Mouse (Mus musculus) limb, embryonic 14.5 days (tissue): ENCODE results near the gene Nup107. TPM values are rescaled to one million over a fixed set of nuclear protein-coding genes. Genes with fewer than 3 reads are reported as not detected.

Experiments used
- ATAC-seq: fragments of 200-750 bp; cut with Nextera tagmentation; 2 replicates; pipeline ENCODE4 v1.8.0; 2017; ENCODE audit warnings: low read depth, moderate number of reproducible peaks, moderate TSS enrichment; ENCODE audit not compliant: low FRiP score
- DNase-seq: peaks from one replicate; pipeline ENCODE4 v3.0.0-alpha.2; 2015; ENCODE audit warnings: low spot score
- H3K27ac ChIP-seq: fragments of 300-500 bp; sonication (generic); replicated peaks from 2 replicates; pipeline ENCODE4 v1.5.1; 2014; ENCODE audit warnings: low read depth, mild to moderate bottlenecking, low read length, moderate library complexity, mixed read lengths
- H3K27me3 ChIP-seq: fragments of 300-500 bp; sonication (generic); 2 replicates; pipeline ENCODE4 v1.6.1; 2014; ENCODE audit warnings: low read length, mixed read lengths; ENCODE audit not compliant: control insufficient read depth, insufficient read depth
- H3K36me3 ChIP-seq: fragments of 300-500 bp; sonication (generic); 2 replicates; pipeline ENCODE4 v1.6.1; 2014; ENCODE audit warnings: mild to moderate bottlenecking, low read length, moderate library complexity, mixed read lengths; ENCODE audit not compliant: control insufficient read depth, insufficient read depth
- H3K4me1 ChIP-seq: fragments of 300-500 bp; sonication (generic); 2 replicates; pipeline ENCODE4 v1.6.1; 2014; ENCODE audit warnings: antibody characterized with exemption, low read length, mixed read lengths; ENCODE audit not compliant: control insufficient read depth, insufficient read depth
- H3K4me2 ChIP-seq: fragments of 300-500 bp; sonication (generic); replicated peaks from 2 replicates; pipeline ENCODE4 v1.6.1; 2014; ENCODE audit warnings: low read depth, mild to moderate bottlenecking, low read length, moderate library complexity; ENCODE audit not compliant: severe bottlenecking
- H3K4me3 ChIP-seq: fragments of 300-500 bp; sonication (generic); replicated peaks from 2 replicates; pipeline ENCODE4 v1.5.1; 2014; ENCODE audit warnings: low read length
- H3K9ac ChIP-seq: fragments of 300-500 bp; sonication (generic); 2 replicates; pipeline ENCODE4 v1.6.1; 2014; ENCODE audit warnings: mild to moderate bottlenecking, low read depth, low read length, moderate library complexity; ENCODE audit not compliant: severe bottlenecking
- H3K9me3 ChIP-seq: fragments of 300-500 bp; sonication (generic); 2 replicates; pipeline ENCODE4 v1.6.1; 2016; ENCODE audit warnings: low read length; ENCODE audit not compliant: control insufficient read depth
- POLR2A ChIP-seq: fragments of 200-500 bp; IDR thresholded peaks from 2 replicates; pipeline ENCODE4 v1.8.0; 2012; ENCODE audit warnings: inconsistent platforms, mild to moderate bottlenecking, moderate library complexity, borderline replicate concordance; ENCODE audit not compliant: insufficient read depth, insufficient read length; ENCODE audit errors: extremely low read depth
- WGBS: fragments of 180-500 bp; shearing (Covaris S2); extraction: QIAGEN DNeasy Blood & Tissue Kit; methylation state at CpG from one replicate; pipeline ENCODE4 v1.1.7; 2014; 5-methylcytosine and 5-hydroxymethylcytosine counted together
- polyA plus RNA-seq, 2 experiments: library from polyadenylated mRNA; depleted of rRNA in 1 of 2; stranded (reverse) in 1 of 2; unstranded in 1 of 2; fragments of >200 nt; fragmentation: Nextera tagmentation in 1 of 2; extraction: Ambion mirVana in 1 of 2; gene quantifications; 2 replicates each; pipeline versions ENCODE4 v1.2.1 to v1.2.3; 2012 to 2014

Gene Nup107
- polyA plus RNA-seq, 2 experiments: 53.4 to 61.2 TPM

- no peak overlapping the region for H3K4me3 ChIP-seq
- peaks cover 89% of the 10 kb centered on the region for H3K36me3 ChIP-seq
- 96% methylated on average over 7 of the region's 7 CpGs for WGBS
- H3K4me1 ChIP-seq: no peaks in the 10 kb centered on the region
- no peaks in the 10 kb centered on the region for H3K9me3 ChIP-seq
- no peak for DNase-seq
- no peak overlapping the region for H3K27ac ChIP-seq
- no peak overlapping the region for H3K4me2 ChIP-seq
- H3K9ac ChIP-seq: no peak overlapping the region
- no peak for ATAC-seq
- no peak for TF ChIP-seq POLR2A
- no peaks in the 10 kb centered on the region for H3K27me3 ChIP-seq
Measured at GRCm38 (mm10) chr10:117754609-117754940, 37.9 kb downstream of the Nup107 start.

GRCm38 (mm10) chr10:117753711-117754608, 38.5 kb downstream of the Nup107 start:
- Histone ChIP-seq H3K4me3 (no peak overlapping the region), H3K9ac (no peak overlapping the region), H3K4me2 (no peak overlapping the region), H3K27ac (no peak overlapping the region), H3K4me1 (no peaks in the 10 kb centered on the region), H3K9me3 (no peaks in the 10 kb centered on the region), H3K27me3 (no peaks in the 10 kb centered on the region), H3K36me3 (peaks cover 85% of the 10 kb centered on the region)
- no peak for TF ChIP-seq POLR2A
- DNase-seq (no peak), ATAC-seq (no peak)
- 88% methylated on average over 8 of the region's 8 CpGs for WGBS

GRCm38 (mm10) chr10:117752851-117753647, 39.5 kb downstream of the Nup107 start:
- peaks cover 84% of the 10 kb centered on the region for H3K36me3 ChIP-seq

GRCm38 (mm10) chr10:117752304-117752821, 40.1 kb downstream of the Nup107 start:
- Histone ChIP-seq H3K4me3 (no peak overlapping the region), H3K27ac (no peak overlapping the region), H3K4me1 (no peaks in the 10 kb centered on the region), H3K9me3 (no peaks in the 10 kb centered on the region), H3K9ac (no peak overlapping the region), H3K4me2 (no peak overlapping the region), H3K27me3 (no peaks in the 10 kb centered on the region), H3K36me3 (peaks cover 77% of the 10 kb centered on the region)
- TF ChIP-seq POLR2A: no peak
- ATAC-seq (no peak), DNase-seq (no peak)
- WGBS: 97% methylated on average over 7 of the region's 7 CpGs

More at GRCm38 (mm10) chr10:117752851-117753647, 39.5 kb downstream of the Nup107 start:
- H3K4me3 ChIP-seq: no peak overlapping the region
- TF ChIP-seq POLR2A: no peak
- no peaks in the 10 kb centered on the region for H3K9me3 ChIP-seq
- H3K27me3 ChIP-seq: no peaks in the 10 kb centered on the region
- WGBS: 93% methylated on average over 5 of the region's 5 CpGs
- no peak for ATAC-seq
- H3K27ac ChIP-seq: no peak overlapping the region
- DNase-seq: no peak
- no peak overlapping the region for H3K4me2 ChIP-seq
- no peak overlapping the region for H3K9ac ChIP-seq
- H3K4me1 ChIP-seq: no peaks in the 10 kb centered on the region

- 97% methylated on average over 6 of the region's 6 CpGs for WGBS
- H3K36me3 ChIP-seq: peaks cover 71% of the 10 kb centered on the region
- DNase-seq: no peak
Measured at GRCm38 (mm10) chr10:117751744-117752143, 40.8 kb downstream of the Nup107 start.

More at GRCm38 (mm10) chr10:117751744-117752143, 40.8 kb downstream of the Nup107 start:
- Histone ChIP-seq H3K4me2 (no peak overlapping the region), H3K4me1 (no peaks in the 10 kb centered on the region), H3K9ac (no peak overlapping the region), H3K9me3 (no peaks in the 10 kb centered on the region), H3K27ac (no peak overlapping the region), H3K27me3 (no peaks in the 10 kb centered on the region), H3K4me3 (no peak overlapping the region)
- ATAC-seq: no peak
- TF ChIP-seq POLR2A: no peak
